Mouse (Mus musculus): ENCODE results near the gene Zfp609. TPM values are rescaled to one million over a fixed set of nuclear protein-coding genes. Genes with fewer than 3 reads are reported as not detected.

Gene Zfp609
- total and polyA plus RNA-seq, 2 experiments, result 2.8 to 4.4 TPM

DNA sequence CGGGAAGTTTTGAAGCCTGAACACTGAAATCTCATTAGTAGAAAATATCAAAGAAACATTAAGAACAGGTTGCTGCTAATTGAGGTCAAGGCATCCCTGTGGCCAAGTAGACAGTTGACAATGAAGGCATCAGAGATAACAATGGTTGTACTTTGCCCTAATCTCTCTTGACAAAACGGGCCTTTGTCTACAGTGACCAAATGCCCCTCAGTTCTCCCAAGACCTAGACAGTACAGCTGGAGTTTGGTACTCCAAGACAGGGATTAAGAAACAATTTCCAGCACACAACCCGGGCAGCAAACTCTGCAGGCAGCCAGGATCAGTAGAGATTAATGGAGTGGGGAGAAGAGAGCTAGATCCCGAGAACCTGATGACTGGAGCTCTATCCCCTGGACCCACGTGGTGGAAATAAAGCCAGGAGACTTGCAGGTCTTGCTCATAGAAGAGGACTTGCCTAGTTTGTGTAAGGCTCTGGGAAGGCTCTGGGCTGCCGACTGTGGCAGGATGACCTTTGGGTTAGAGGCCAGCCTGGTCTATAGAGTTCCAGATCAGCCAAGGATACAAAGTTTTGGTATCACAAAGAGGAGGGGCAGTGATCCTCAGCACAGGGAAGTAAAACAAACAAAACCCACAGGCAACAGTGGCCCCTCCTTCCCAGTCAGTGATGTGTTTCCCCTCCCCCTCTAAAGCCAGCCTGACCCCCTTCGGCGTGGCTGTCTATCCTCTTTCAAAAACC lies 51.1 kb downstream of the Zfp609 start:
- peak; percentile 78 for DNase-seq (ENCODE audit: extremely low read depth, low read depth, low spot score)
- no peak overlapping the region for H3K9ac ChIP-seq (ENCODE audit: low read depth, low read length)
- peaks cover 21% of the 10 kb centered on the region; the same call in 1 of the 2 replicates for H3K79me2 ChIP-seq (ENCODE audit: control insufficient read depth, insufficient read depth, low read length)
- peaks cover 15% of the 10 kb centered on the region for H3K4me1 ChIP-seq (ENCODE audit: control insufficient read depth, insufficient read depth, low read length)
- H3K36me3 ChIP-seq (ENCODE audit: control insufficient read depth, insufficient read depth, low read length), result no peaks in the 10 kb centered on the region
- H3K27me3 ChIP-seq (ENCODE audit: control insufficient read depth, insufficient read depth, low read length), result no peaks in the 10 kb centered on the region
- 16% methylated on average over 8 of the region's 8 CpGs for WGBS
- TF ChIP-seq CTCF (IDR thresholded peaks at IDR 0.05; ENCODE audit: low read depth, low read length) (no peak), POLR2A (IDR thresholded peaks at IDR 0.05; ENCODE audit: extremely low read depth, insufficient read depth, low read length) (no peak)
- no peak overlapping the region for H3K4me3 ChIP-seq (ENCODE audit: insufficient read depth, low read depth, low read length)
- peak overlapping the region; percentile 17; the same call in 1 of the 2 replicates for H3K27ac ChIP-seq (replicated peaks; ENCODE audit: insufficient read depth, low read depth, low read length)

DNA sequence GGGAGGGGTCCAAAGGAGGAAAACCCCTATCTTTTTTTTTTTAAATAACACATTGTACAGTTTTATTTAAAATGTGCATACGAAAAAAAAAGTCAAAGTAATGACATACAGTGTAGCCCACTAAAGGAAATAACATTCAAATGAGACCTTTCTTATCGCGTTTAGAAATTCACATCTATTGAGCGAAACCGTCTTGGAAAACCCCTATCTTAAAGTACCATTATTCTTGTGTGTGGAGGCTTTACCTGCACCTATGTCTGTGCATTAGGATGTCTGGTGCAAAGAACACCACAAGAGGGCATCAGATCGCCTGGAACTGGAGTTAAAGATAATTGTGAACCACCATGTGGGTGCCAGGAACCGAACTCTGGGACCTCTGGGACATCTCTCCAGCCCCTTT lies 53.6 kb downstream of the Zfp609 start:
- H3K79me2 ChIP-seq (ENCODE audit: control insufficient read depth, insufficient read depth, low read length), result peaks cover 30% of the 10 kb centered on the region
- H3K4me3 ChIP-seq (ENCODE audit: insufficient read depth, low read depth, low read length), result no peak overlapping the region
- DNase-seq (ENCODE audit: extremely low read depth, low read depth, low spot score), result no peak
- H3K27ac ChIP-seq (replicated peaks; ENCODE audit: insufficient read depth, low read depth, low read length), result no peak overlapping the region
- H3K36me3 ChIP-seq (ENCODE audit: control insufficient read depth, insufficient read depth, low read length), result no peaks in the 10 kb centered on the region
- no peaks in the 10 kb centered on the region for H3K27me3 ChIP-seq (ENCODE audit: control insufficient read depth, insufficient read depth, low read length)
- H3K9ac ChIP-seq (ENCODE audit: low read depth, low read length), result no peak overlapping the region
- peaks cover 9% of the 10 kb centered on the region for H3K4me1 ChIP-seq (ENCODE audit: control insufficient read depth, insufficient read depth, low read length)
- WGBS, result 98% methylated on average over 7 of the region's 7 CpGs
- TF ChIP-seq CTCF (IDR thresholded peaks at IDR 0.05; ENCODE audit: low read depth, low read length), result no peak
- TF ChIP-seq POLR2A (IDR thresholded peaks at IDR 0.05; ENCODE audit: extremely low read depth, insufficient read depth, low read length), result no peak

DNA sequence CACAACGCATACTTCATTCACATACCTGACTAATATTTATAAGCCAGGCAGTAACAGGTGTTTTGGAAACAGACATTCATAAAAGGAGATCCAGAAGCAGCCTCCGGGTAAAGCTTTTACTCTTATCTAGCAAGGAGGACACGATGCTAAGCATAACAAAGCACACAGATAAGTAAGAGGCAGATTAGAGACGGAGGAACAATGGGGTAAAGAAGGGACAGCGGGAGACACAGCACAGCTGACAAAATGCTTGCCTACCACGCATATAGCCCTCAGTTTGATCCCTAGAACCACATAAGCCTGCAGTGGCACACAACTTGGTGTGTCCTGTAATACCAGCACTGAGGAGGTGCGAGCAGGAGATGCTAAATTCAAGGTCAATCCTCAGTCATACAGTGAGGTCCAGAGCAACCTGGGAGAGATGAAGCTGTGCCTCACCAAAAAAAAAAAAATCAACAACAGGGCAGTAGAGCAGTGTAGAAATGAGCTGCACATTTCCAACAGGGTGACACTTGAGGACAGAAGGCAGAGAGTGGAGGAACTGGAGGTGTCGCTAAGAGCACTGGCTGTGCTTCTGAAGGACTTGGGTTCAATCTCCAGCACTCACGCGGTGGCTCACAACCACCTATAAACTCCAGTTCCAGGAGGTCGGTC lies 56.2 kb downstream of the Zfp609 start:
- Histone ChIP-seq H3K36me3 (ENCODE audit: control insufficient read depth, insufficient read depth, low read length) (no peaks in the 10 kb centered on the region), H3K4me3 (ENCODE audit: insufficient read depth, low read depth, low read length) (no peak overlapping the region), H3K79me2 (ENCODE audit: control insufficient read depth, insufficient read depth, low read length) (peaks cover 39% of the 10 kb centered on the region), H3K27me3 (ENCODE audit: control insufficient read depth, insufficient read depth, low read length) (no peaks in the 10 kb centered on the region), H3K4me1 (ENCODE audit: control insufficient read depth, insufficient read depth, low read length) (peaks cover 3% of the 10 kb centered on the region), H3K27ac (replicated peaks; ENCODE audit: insufficient read depth, low read depth, low read length) (no peak overlapping the region), H3K9ac (ENCODE audit: low read depth, low read length) (no peak overlapping the region)
- DNase-seq (ENCODE audit: extremely low read depth, low read depth, low spot score), result no peak
- TF ChIP-seq POLR2A (IDR thresholded peaks at IDR 0.05; ENCODE audit: extremely low read depth, insufficient read depth, low read length) (no peak), CTCF (IDR thresholded peaks at IDR 0.05; ENCODE audit: low read depth, low read length) (no peak)
- 70% methylated on average over 11 of the region's 11 CpGs for WGBS

DNA sequence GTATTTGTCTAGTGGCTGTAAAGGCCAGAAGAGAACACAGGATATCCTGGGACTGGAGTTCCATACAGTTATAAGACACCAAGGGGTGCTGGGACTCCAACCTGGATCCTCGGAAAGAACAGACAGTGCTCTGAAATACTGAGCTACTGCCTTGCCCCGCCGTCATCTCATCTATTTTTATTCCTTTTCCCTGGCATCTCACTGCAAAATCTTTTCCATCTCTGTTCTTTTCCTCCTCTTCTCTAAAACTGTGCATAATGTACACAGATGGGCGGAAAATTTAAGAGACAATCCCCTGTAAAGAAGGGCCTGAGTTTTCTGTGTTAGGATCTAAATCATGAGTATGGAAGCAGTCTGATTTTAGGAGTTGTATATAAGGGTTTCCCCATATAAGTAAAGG lies 64.6 kb downstream of the Zfp609 start:
- peaks cover 20% of the 10 kb centered on the region; the same call in 1 of the 2 replicates for H3K79me2 ChIP-seq (ENCODE audit: control insufficient read depth, insufficient read depth, low read length)
- no peak overlapping the region for H3K27ac ChIP-seq (replicated peaks; ENCODE audit: insufficient read depth, low read depth, low read length)
- no peak for DNase-seq (ENCODE audit: extremely low read depth, low read depth, low spot score)
- H3K9ac ChIP-seq (ENCODE audit: low read depth, low read length), result no peak overlapping the region
- H3K4me1 ChIP-seq (ENCODE audit: control insufficient read depth, insufficient read depth, low read length), result peaks cover 10% of the 10 kb centered on the region
- TF ChIP-seq POLR2A (IDR thresholded peaks at IDR 0.05; ENCODE audit: extremely low read depth, insufficient read depth, low read length) (no peak), CTCF (IDR thresholded peaks at IDR 0.05; ENCODE audit: low read depth, low read length) (no peak)
- H3K36me3 ChIP-seq (ENCODE audit: control insufficient read depth, insufficient read depth, low read length), result no peaks in the 10 kb centered on the region
- WGBS, result 97% methylated on average over 4 of the region's 4 CpGs
- no peak overlapping the region for H3K4me3 ChIP-seq (ENCODE audit: insufficient read depth, low read depth, low read length)
- H3K27me3 ChIP-seq (ENCODE audit: control insufficient read depth, insufficient read depth, low read length), result no peaks in the 10 kb centered on the region

DNA sequence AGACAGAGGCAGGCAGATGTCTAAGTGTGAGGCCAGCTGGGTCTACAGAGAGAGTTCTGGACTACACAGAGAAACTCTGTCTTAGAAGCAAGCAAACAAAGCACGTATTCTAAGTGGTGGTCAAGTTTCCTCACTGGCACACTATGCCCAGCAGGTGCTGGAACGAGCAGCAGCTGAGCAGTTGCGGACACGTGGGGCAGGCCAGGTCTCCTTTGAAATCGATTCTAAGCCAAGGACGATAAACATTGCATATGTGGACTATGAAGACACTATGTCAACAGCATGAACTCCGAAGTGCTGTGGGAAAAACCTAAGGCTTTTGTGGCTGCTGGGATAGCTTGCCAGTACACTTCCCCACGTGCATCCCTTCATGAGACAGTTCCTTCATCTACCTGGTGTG lies 67.4 kb downstream of the Zfp609 start:
- Histone ChIP-seq H3K9ac (ENCODE audit: low read depth, low read length) (no peak overlapping the region), H3K79me2 (ENCODE audit: control insufficient read depth, insufficient read depth, low read length) (peaks cover 21% of the 10 kb centered on the region; the same call in 1 of the 2 replicates), H3K27ac (replicated peaks; ENCODE audit: insufficient read depth, low read depth, low read length) (peak overlapping the region; percentile 10; the same call in 1 of the 2 replicates), H3K4me3 (ENCODE audit: insufficient read depth, low read depth, low read length) (no peak overlapping the region), H3K27me3 (ENCODE audit: control insufficient read depth, insufficient read depth, low read length) (no peaks in the 10 kb centered on the region), H3K36me3 (ENCODE audit: control insufficient read depth, insufficient read depth, low read length) (no peaks in the 10 kb centered on the region), H3K4me1 (ENCODE audit: control insufficient read depth, insufficient read depth, low read length) (peaks cover 10% of the 10 kb centered on the region)
- 17% methylated on average over 8 of the region's 8 CpGs for WGBS
- TF ChIP-seq POLR2A (IDR thresholded peaks at IDR 0.05; ENCODE audit: extremely low read depth, insufficient read depth, low read length), result no peak
- peak; percentile 68 for TF ChIP-seq CTCF (IDR thresholded peaks at IDR 0.05; ENCODE audit: low read depth, low read length)
- peak; percentile 79 for DNase-seq (ENCODE audit: extremely low read depth, low read depth, low spot score)

DNA sequence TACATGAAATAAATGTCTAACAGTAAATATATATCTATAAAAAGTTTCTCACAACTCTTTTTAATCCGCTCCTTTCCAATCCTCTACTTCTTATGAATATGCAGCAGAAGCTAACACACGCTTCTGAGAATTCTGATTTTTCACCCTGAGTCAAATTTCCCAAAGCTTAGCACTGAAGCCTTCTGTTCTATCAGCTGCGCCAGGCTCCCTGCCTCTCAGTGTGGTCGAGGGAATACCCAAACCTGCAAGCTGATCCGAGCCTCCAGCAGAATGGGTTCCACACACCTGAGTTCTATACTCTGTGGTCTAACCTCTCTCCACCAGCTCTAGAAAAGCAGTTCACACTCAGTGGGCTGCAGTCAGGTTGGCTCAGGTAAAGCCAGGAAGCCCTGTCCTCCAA lies 68.1 kb downstream of the Zfp609 start:
- Histone ChIP-seq H3K79me2 (ENCODE audit: control insufficient read depth, insufficient read depth, low read length) (peaks cover 25% of the 10 kb centered on the region; the same call in 1 of the 2 replicates), H3K36me3 (ENCODE audit: control insufficient read depth, insufficient read depth, low read length) (no peaks in the 10 kb centered on the region), H3K27ac (replicated peaks; ENCODE audit: insufficient read depth, low read depth, low read length) (no peak overlapping the region), H3K4me1 (ENCODE audit: control insufficient read depth, insufficient read depth, low read length) (peaks cover 10% of the 10 kb centered on the region), H3K27me3 (ENCODE audit: control insufficient read depth, insufficient read depth, low read length) (no peaks in the 10 kb centered on the region), H3K4me3 (ENCODE audit: insufficient read depth, low read depth, low read length) (no peak overlapping the region), H3K9ac (ENCODE audit: low read depth, low read length) (no peak overlapping the region)
- DNase-seq (ENCODE audit: extremely low read depth, low read depth, low spot score), result no peak
- 91% methylated on average over 5 of the region's 5 CpGs for WGBS
- no peak for TF ChIP-seq CTCF (IDR thresholded peaks at IDR 0.05; ENCODE audit: low read depth, low read length)
- no peak for TF ChIP-seq POLR2A (IDR thresholded peaks at IDR 0.05; ENCODE audit: extremely low read depth, insufficient read depth, low read length)
